13 mouse cellular contexts compared by ENCODE assay signal in genomic region chr11:107705476-107706074, GRCm38 (mm10). TPM values are rescaled to one million over a fixed set of nuclear protein-coding genes. Genes with fewer than 3 reads are reported as not detected.
DNase-seq lines count a peak whose midpoint lies in the region; ATAC-seq and TF ChIP-seq lines count a peak whose summit lies in the region.
"Had no signal": no experiment of that assay in that cellular context is flagged by ENCODE, and none has a peak within 500 bp of the region (broad histone marks: within the 10 kb centered on the region; RNA-seq: fewer than 3 reads in every experiment).

No protein-coding gene starts in this region.

- WGBS in midbrain, postnatal 0 days, result 54% methylated on average over 11 of the region's 11 CpGs
- WGBS in neural tube, embryonic 15.5 days, result 68% methylated on average over 11 of the region's 11 CpGs

- 0 out of 2 replicates have a peak, but pooled peaks cover 9% of the 10 kb centered on the region for H3K4me1 ChIP-seq in midbrain, postnatal 0 days (ENCODE audit: insufficient read depth, low read length)
- peaks cover 28% of the 10 kb centered on the region for H3K4me1 ChIP-seq in neural tube, embryonic 15.5 days
- H3K4me1 ChIP-seq: stomach, embryonic 15.5 days had no signal

- intact Hi-C loops in gastrocnemius, adult 2 months (cut with DNase I), result no loop called here

- H3K36me3 ChIP-seq in midbrain, postnatal 0 days (ENCODE audit: insufficient read depth, low read length), result no peaks in the 10 kb centered on the region
- no peaks in the 10 kb centered on the region for H3K36me3 ChIP-seq in neural tube, embryonic 15.5 days
- H3K36me3 ChIP-seq: embryonic facial prominence, embryonic 13.5 days; G1E; stomach, embryonic 15.5 days had no signal

- H3K9me3 ChIP-seq in midbrain, postnatal 0 days (ENCODE audit: low read length), result no peaks in the 10 kb centered on the region
- H3K9me3 ChIP-seq in neural tube, embryonic 15.5 days (replicated peaks), result no peaks in the 10 kb centered on the region
- H3K9me3 ChIP-seq: embryonic facial prominence, embryonic 13.5 days; G1E; stomach, embryonic 15.5 days had no signal

- no peak overlapping the region for H3K4me3 ChIP-seq in gastrocnemius, adult 2 months
- no peak overlapping the region for H3K4me3 ChIP-seq in midbrain, postnatal 0 days (ENCODE audit: low read depth, low read length)
- no peak overlapping the region for H3K4me3 ChIP-seq in neural tube, embryonic 15.5 days (replicated peaks)
- H3K4me3 ChIP-seq: embryonic facial prominence, embryonic 13.5 days; stomach, embryonic 15.5 days had no signal

- peak; percentile 34; the same call in 1 of the 2 replicates for ATAC-seq in midbrain, postnatal 0 days (ENCODE audit: low FRiP score)
- ATAC-seq in neural tube, embryonic 15.5 days (ENCODE audit: low FRiP score), result no peak

- H3K27ac ChIP-seq in gastrocnemius, adult 2 months, result peak overlapping the region; percentile 12; the same call in 1 of the 2 replicates
- no peak overlapping the region for H3K27ac ChIP-seq in midbrain, postnatal 0 days (ENCODE audit: low read depth, low read length)
- H3K27ac ChIP-seq in neural tube, embryonic 15.5 days (replicated peaks), result no peak overlapping the region
- H3K27ac ChIP-seq: embryonic facial prominence, embryonic 13.5 days; stomach, embryonic 15.5 days had no signal

- no peak for DNase-seq in gastrocnemius, adult 2 months
- DNase-seq in gastrocnemius, adult 8-10 months (ENCODE audit: low spot score in 2 of 2), result no peak
- DNase-seq in retina, postnatal 1 day, result peak; percentile 14
- DNase-seq in retina, embryonic 14.5 days (ENCODE audit: low spot score), result no peak
- DNase-seq in kidney, postnatal 36 days, result peak; percentile 12 to 21
- DNase-seq in midbrain, postnatal 0 days (ENCODE audit: low spot score), result no peak
- DNase-seq in thymus, postnatal 36 days, result no peak

- no peaks in the 10 kb centered on the region; the same call in 1 of the 2 replicates for H3K27me3 ChIP-seq in midbrain, postnatal 0 days (ENCODE audit: insufficient read depth, low read length)
- H3K27me3 ChIP-seq in neural tube, embryonic 15.5 days (replicated peaks), result 0 out of 2 replicates have a peak, but pooled peaks cover 2% of the 10 kb centered on the region
- H3K27me3 ChIP-seq: embryonic facial prominence, embryonic 13.5 days; stomach, embryonic 15.5 days had no signal

- TF ChIP-seq CTCF in gastrocnemius, adult 2 months (IDR thresholded peaks at IDR 0.05), result no peak
- TF ChIP-seq CTCF in midbrain, postnatal 0 days (IDR thresholded peaks at IDR 0.05), result no peak

- H3K9ac ChIP-seq in midbrain, postnatal 0 days (replicated peaks; ENCODE audit: low read length, poor library complexity, severe bottlenecking), result no peak overlapping the region
- no peak overlapping the region for H3K9ac ChIP-seq in neural tube, embryonic 15.5 days (replicated peaks)
- H3K9ac ChIP-seq: embryonic facial prominence, embryonic 13.5 days; stomach, embryonic 15.5 days had no signal

- H3K4me2 ChIP-seq in midbrain, postnatal 0 days (ENCODE audit: low read depth, low read length, poor library complexity, severe bottlenecking), result no peak overlapping the region
- H3K4me2 ChIP-seq in neural tube, embryonic 15.5 days, result no peak overlapping the region
- H3K4me2 ChIP-seq: embryonic facial prominence, embryonic 13.5 days; stomach, embryonic 15.5 days had no signal

RNA-seq across cellular contexts. Expression of gene Cacng1, which starts 10.7 kb away (rescaled TPM):
- total RNA-seq in gastrocnemius, adult 2 months (2021), result 100 to 1,000 TPM; 200 to 381 TPM
- total RNA-seq in gastrocnemius, adult 8-10 months (2022), result 100 to 1,000 TPM; 352 to 401 (median 391) TPM
- total RNA-seq in midbrain, postnatal 0 days (2014; rRNA removed), result 0.94 and 1.8 TPM in 2 replicates
- polyA plus RNA-seq in midbrain, postnatal 0 days (2015; fragmentation: Nextera tagmentation; extraction: Ambion mirVana), result 1.1 and 1.2 TPM in 2 replicates
- 1.0 and 1.9 TPM in 2 replicates for polyA plus RNA-seq in neural tube, embryonic 15.5 days (2015; fragmentation: Nextera tagmentation; extraction: Ambion mirVana)
- total RNA-seq: G1E; left cerebral cortex, postnatal 14 days had no signal
- polyA plus RNA-seq: heart, postnatal 0 days had no signal

Comparison
In these comparisons a context has a peak if more than half of its experiments do, and no peak if none do; other contexts are left out.
1. DNase-seq: peak in retina, postnatal 1 day (single experiment) and kidney, postnatal 36 days (2 of 2); none in gastrocnemius, adult 2 months (single experiment), gastrocnemius, adult 8-10 months (0 of 2), retina, embryonic 14.5 days (single experiment), midbrain, postnatal 0 days (single experiment) and thymus, postnatal 36 days (0 of 2).
2. RNA of gene Cacng1, which starts 10.7 kb away (total RNA-seq): 352 to 401 TPM in gastrocnemius, adult 8-10 months and 200 to 381 TPM in gastrocnemius, adult 2 months; 0.94 to 1.8 TPM in midbrain, postnatal 0 days; every median in the first group is over 10 times any median in the second.